Mouse (Mus musculus) CD8-positive naive resting alpha-beta T cell, adult 2 months (primary cell): ENCODE results near the gene Rps11.
A peak's percentile ranks its signal among the peaks of the same experiment; 100 is the strongest.

ENCODE experiments used
- DNase-seq, 2 experiments: peaks; one replicate each; pipeline ENCODE4 v3.0.0; 2022; ENCODE audit warnings: low read depth in 2 of 2, low spot score in 2 of 2

The Rps11 gene

GRCm38 (mm10) chr7:45088597-45088996 lies 35.6 kb downstream of the Rps11 start:
- no peak for DNase-seq

- no peak for DNase-seq
Measured at GRCm38 (mm10) chr7:45086084-45086483, 38.2 kb downstream of the Rps11 start.

GRCm38 (mm10) chr7:45083300-45083890 lies 40.8 kb downstream of the Rps11 start:
- no peak for DNase-seq

GRCm38 (mm10) chr7:45082401-45083299 lies 41.6 kb downstream of the Rps11 start:
- peak; percentile 40 to 57 for DNase-seq

- DNase-seq: no peak
Measured at GRCm38 (mm10) chr7:45081016-45081415, 43.2 kb downstream of the Rps11 start.

GRCm38 (mm10) chr7:45079856-45080255 lies 44.4 kb downstream of the Rps11 start:
- peak; percentile 91 to 97 for DNase-seq

- DNase-seq: peak; percentile 65 to 74
Measured at GRCm38 (mm10) chr7:45078513-45078912, 45.7 kb downstream of the Rps11 start.

- no peak for DNase-seq
Measured at GRCm38 (mm10) chr7:45077829-45078228, 46.4 kb downstream of the Rps11 start.

GRCm38 (mm10) chr7:45077322-45077721 lies 46.9 kb downstream of the Rps11 start:
- no peak for DNase-seq

GRCm38 (mm10) chr7:45076501-45076900 lies 47.7 kb downstream of the Rps11 start:
- DNase-seq: no peak

- no peak for DNase-seq
Measured at GRCm38 (mm10) chr7:45075405-45075804, 48.8 kb downstream of the Rps11 start.

- DNase-seq: no peak
Measured at GRCm38 (mm10) chr7:45073949-45074348, 50.3 kb downstream of the Rps11 start.

- DNase-seq: no peak
Measured at GRCm38 (mm10) chr7:45073171-45073707, 51.0 kb downstream of the Rps11 start.
